Mouse (Mus musculus): ENCODE results near the gene Col15a1. TPM values are rescaled to one million over a fixed set of nuclear protein-coding genes. Genes with fewer than 3 reads are reported as not detected.
A peak's percentile ranks its signal among the peaks of the same experiment; 100 is the strongest.

Col15a1 gene
- polyA plus RNA-seq (2012; fragmentation: generic; extraction: Trizol): 0.18 TPM

GRCm38 (mm10) chr4:47207969-47208420 lies at the start of gene Col15a1:
Gene Col15a1 (plus strand): TSS chr4:47208161.
- Histone ChIP-seq H3ac (ENCODE audit: control insufficient read depth, insufficient read length) (no peak within 1 kb of the TSS), H3K4me2 (ENCODE audit: low read depth) (peak within 1 kb of the TSS; percentile 12), H3K79me2 (ENCODE audit: control insufficient read depth, insufficient read depth) (no peaks in the 10 kb centered on the region), H3K27me3 (ENCODE audit: control insufficient read depth, insufficient read depth, insufficient read length) (peaks cover 29% of the 10 kb centered on the region), H3K4me3 (no peak within 1 kb of the TSS), H3K36me3 (ENCODE audit: control insufficient read depth, insufficient read depth) (no peaks in the 10 kb centered on the region)
- TF ChIP-seq TCF12 (IDR thresholded peaks at IDR 0.05; ENCODE audit: insufficient read depth, poor library complexity, severe bottlenecking): no peak
- TF ChIP-seq MYOD1 (IDR thresholded peaks at IDR 0.05; ENCODE audit: control insufficient read depth in 1 of 3, insufficient read length in 2 of 3, low read depth in 2 of 3): no peak
- TF ChIP-seq SRF (IDR thresholded peaks at IDR 0.05; ENCODE audit: control insufficient read depth, insufficient read length, low read depth): no peak
- no peak for TF ChIP-seq MAX (IDR thresholded peaks at IDR 0.05; ENCODE audit: low read depth)
- no peak for TF ChIP-seq POLR2A (IDR thresholded peaks at IDR 0.05; ENCODE audit: insufficient read length, low read depth)

- H3K4me2 ChIP-seq (ENCODE audit: low read depth): no peak overlapping the region
These were observed 46.7 kb upstream of the Col15a1 start for GRCm38 (mm10) chr4:47161103-47161755.

GRCm38 (mm10) chr4:47161756-47162587 lies 46.0 kb upstream of the Col15a1 start:
- Histone ChIP-seq H3K4me2 (ENCODE audit: low read depth) (no peak overlapping the region), H3K79me2 (ENCODE audit: control insufficient read depth, insufficient read depth) (no peaks in the 10 kb centered on the region), H3ac (ENCODE audit: control insufficient read depth, insufficient read length) (no peak overlapping the region), H3K27me3 (ENCODE audit: control insufficient read depth, insufficient read depth, insufficient read length) (no peaks in the 10 kb centered on the region), H3K36me3 (ENCODE audit: control insufficient read depth, insufficient read depth) (no peaks in the 10 kb centered on the region), H3K4me3 (no peak overlapping the region)
- TF ChIP-seq MYOG (IDR thresholded peaks at IDR 0.05; ENCODE audit: control insufficient read depth in 1 of 3, insufficient read depth in 1 of 3, insufficient read length in 2 of 3, low read depth in 2 of 3) (no peak), POLR2A (IDR thresholded peaks at IDR 0.05; ENCODE audit: insufficient read length, low read depth) (no peak), CEBPB (IDR thresholded peaks at IDR 0.05; ENCODE audit: insufficient read depth, poor library complexity, severe bottlenecking) (no peak), USF1 (IDR thresholded peaks at IDR 0.05; ENCODE audit: low read depth) (no peak), REST (IDR thresholded peaks at IDR 0.05; ENCODE audit: insufficient read depth, insufficient read length) (no peak), TCF12 (IDR thresholded peaks at IDR 0.05; ENCODE audit: insufficient read depth, poor library complexity, severe bottlenecking) (no peak), MYOD1 (IDR thresholded peaks at IDR 0.05; ENCODE audit: control insufficient read depth in 1 of 3, insufficient read length in 2 of 3, low read depth in 2 of 3) (no peak), MAX (IDR thresholded peaks at IDR 0.05; ENCODE audit: low read depth) (no peak), E2F4 (IDR thresholded peaks at IDR 0.05; ENCODE audit: insufficient read depth) (no peak), POLR2AphosphoS2 (IDR thresholded peaks at IDR 0.05; ENCODE audit: insufficient read length, low read depth) (no peak)

More at GRCm38 (mm10) chr4:47161103-47161755, 46.7 kb upstream of the Col15a1 start:
- Histone ChIP-seq H3K4me3 (no peak overlapping the region), H3K27me3 (ENCODE audit: control insufficient read depth, insufficient read depth, insufficient read length) (no peaks in the 10 kb centered on the region), H3K79me2 (ENCODE audit: control insufficient read depth, insufficient read depth) (no peaks in the 10 kb centered on the region), H3K36me3 (ENCODE audit: control insufficient read depth, insufficient read depth) (no peaks in the 10 kb centered on the region), H3ac (ENCODE audit: control insufficient read depth, insufficient read length) (no peak overlapping the region)
- no peak for TF ChIP-seq MYOD1 (IDR thresholded peaks at IDR 0.05; ENCODE audit: control insufficient read depth in 1 of 3, insufficient read length in 2 of 3, low read depth in 2 of 3)
- no peak for TF ChIP-seq SRF (IDR thresholded peaks at IDR 0.05; ENCODE audit: control insufficient read depth, insufficient read length, low read depth)
- no peak for TF ChIP-seq POLR2A (IDR thresholded peaks at IDR 0.05; ENCODE audit: insufficient read length, low read depth)
- TF ChIP-seq CEBPB (IDR thresholded peaks at IDR 0.05; ENCODE audit: insufficient read depth, poor library complexity, severe bottlenecking): no peak
- no peak for TF ChIP-seq TCF12 (IDR thresholded peaks at IDR 0.05; ENCODE audit: insufficient read depth, poor library complexity, severe bottlenecking)
- no peak for TF ChIP-seq REST (IDR thresholded peaks at IDR 0.05; ENCODE audit: insufficient read depth, insufficient read length)
- no peak for TF ChIP-seq TCF3 (IDR thresholded peaks at IDR 0.05; ENCODE audit: insufficient read length, low read depth)
- TF ChIP-seq POLR2AphosphoS2 (IDR thresholded peaks at IDR 0.05; ENCODE audit: insufficient read length, low read depth): no peak
- no peak for TF ChIP-seq MYOG (IDR thresholded peaks at IDR 0.05; ENCODE audit: control insufficient read depth in 1 of 3, insufficient read depth in 1 of 3, insufficient read length in 2 of 3, low read depth in 2 of 3)

GRCm38 (mm10) chr4:47172314-47172713 lies 35.6 kb upstream of the Col15a1 start:
- Histone ChIP-seq H3K4me3 (no peak overlapping the region), H3K27me3 (ENCODE audit: control insufficient read depth, insufficient read depth, insufficient read length) (no peaks in the 10 kb centered on the region), H3K4me2 (ENCODE audit: low read depth) (no peak overlapping the region), H3ac (ENCODE audit: control insufficient read depth, insufficient read length) (no peak overlapping the region), H3K79me2 (ENCODE audit: control insufficient read depth, insufficient read depth) (no peaks in the 10 kb centered on the region), H3K36me3 (ENCODE audit: control insufficient read depth, insufficient read depth) (no peaks in the 10 kb centered on the region)
- TF ChIP-seq MYOD1 (IDR thresholded peaks at IDR 0.05; ENCODE audit: control insufficient read depth in 1 of 3, insufficient read length in 2 of 3, low read depth in 2 of 3) (no peak), TCF3 (IDR thresholded peaks at IDR 0.05; ENCODE audit: insufficient read length, low read depth) (no peak), E2F4 (IDR thresholded peaks at IDR 0.05; ENCODE audit: insufficient read depth) (no peak), SRF (IDR thresholded peaks at IDR 0.05; ENCODE audit: control insufficient read depth, insufficient read length, low read depth) (no peak), MAX (IDR thresholded peaks at IDR 0.05; ENCODE audit: low read depth) (no peak), TCF12 (IDR thresholded peaks at IDR 0.05; ENCODE audit: insufficient read depth, poor library complexity, severe bottlenecking) (no peak), USF1 (IDR thresholded peaks at IDR 0.05; ENCODE audit: low read depth) (no peak), MYOG (IDR thresholded peaks at IDR 0.05; ENCODE audit: control insufficient read depth in 1 of 3, insufficient read depth in 1 of 3, insufficient read length in 2 of 3, low read depth in 2 of 3) (no peak), POLR2A (IDR thresholded peaks at IDR 0.05; ENCODE audit: insufficient read length, low read depth) (no peak), REST (IDR thresholded peaks at IDR 0.05; ENCODE audit: insufficient read depth, insufficient read length) (no peak), CEBPB (IDR thresholded peaks at IDR 0.05; ENCODE audit: insufficient read depth, poor library complexity, severe bottlenecking) (no peak), POLR2AphosphoS2 (IDR thresholded peaks at IDR 0.05; ENCODE audit: insufficient read length, low read depth) (no peak)

Data from myocyte (in vitro differentiated cells).